Mouse (Mus musculus): ENCODE results near the gene Selenof. TPM values are rescaled to one million over a fixed set of nuclear protein-coding genes. Genes with fewer than 3 reads are reported as not detected.
"Not testable (repeated sequence)": the region's sequence is repeated elsewhere in the genome, so short reads cannot be mapped to it uniquely, and the experiment has no call there.

The Selenof gene
- polyA plus RNA-seq, 1 experiment from 2014 or later: 618 TPM

DNA sequence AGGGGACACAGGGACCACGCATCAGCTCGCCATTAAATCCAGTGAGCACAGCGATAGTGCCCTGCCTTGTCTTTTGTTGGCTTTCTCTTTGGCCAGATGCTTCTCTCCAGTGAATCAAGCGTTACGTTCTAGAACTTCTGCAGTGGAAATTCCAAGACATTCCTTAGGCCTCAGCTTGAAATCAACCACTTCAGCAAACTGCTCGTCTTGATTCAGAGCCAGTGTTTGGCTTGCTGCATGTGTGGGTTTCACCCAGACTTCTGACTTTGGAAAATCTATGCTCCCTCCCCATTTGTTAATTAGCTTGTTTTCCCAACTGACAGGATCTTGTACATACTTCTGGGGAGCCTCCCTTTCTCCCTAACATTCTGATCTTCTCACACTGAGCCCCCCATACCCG is 16.6 kb downstream of the Selenof start:
- Histone ChIP-seq H3K27ac (peak overlapping the region; percentile 41), H3K36me3 (peaks cover 78% of the 10 kb centered on the region)
- WGBS: 76% methylated on average over 7 of the region's 7 CpGs

DNA sequence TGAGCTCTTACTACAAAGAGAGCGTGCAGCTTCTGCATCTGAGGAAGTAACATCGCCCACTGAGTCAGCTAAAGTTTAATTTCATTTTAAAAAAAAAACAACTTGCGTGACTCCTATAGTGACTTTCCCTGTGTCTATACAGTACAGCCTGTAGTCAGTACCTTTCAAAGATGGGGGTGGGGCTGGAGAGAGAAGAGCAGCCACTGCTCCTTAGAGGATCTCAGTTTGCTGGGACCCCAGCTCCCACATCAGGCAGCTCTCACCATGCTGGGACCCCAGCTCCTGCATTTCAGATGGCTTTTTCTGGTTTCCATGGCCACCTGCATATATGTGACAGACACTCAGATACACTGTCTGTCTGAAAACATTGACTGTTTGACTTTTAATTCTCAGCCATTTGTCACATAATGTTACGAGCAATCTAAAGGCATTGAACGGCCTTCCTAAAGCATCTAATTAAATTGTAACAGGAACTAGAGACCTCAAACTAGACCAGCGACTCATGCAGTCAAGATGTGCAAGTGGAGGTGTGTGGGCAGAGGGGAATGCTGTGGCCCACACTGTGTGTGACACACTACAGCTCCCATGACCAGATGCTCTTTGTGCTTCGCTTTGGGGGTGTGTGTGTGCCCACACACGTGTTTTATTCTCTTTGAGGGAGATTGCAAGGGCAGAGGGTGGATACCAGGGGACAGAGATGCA is 19.2 kb downstream of the Selenof start:
- ATAC-seq (replicated peaks; ENCODE audit: low FRiP score): no peak
- no peak overlapping the region for H3K4me2 ChIP-seq
- no peak overlapping the region for H3K9ac ChIP-seq
- WGBS: 87% methylated on average over 8 of the region's 8 CpGs
- H3K27ac ChIP-seq: no peak overlapping the region
- H3K9me3 ChIP-seq (replicated peaks): no peaks in the 10 kb centered on the region
- H3K27me3 ChIP-seq: no peaks in the 10 kb centered on the region
- 0 out of 2 replicates have a peak, but pooled peaks cover 7% of the 10 kb centered on the region for H3K4me1 ChIP-seq
- no peak overlapping the region for H3K4me3 ChIP-seq (replicated peaks)
- H3K36me3 ChIP-seq: peaks cover 66% of the 10 kb centered on the region

More for the DNA sequence above, 16.6 kb downstream of the Selenof start:
- no peak overlapping the region for H3K9ac ChIP-seq
- H3K4me1 ChIP-seq: peaks cover 9% of the 10 kb centered on the region; the same call in 1 of the 2 replicates
- no peak overlapping the region for H3K4me2 ChIP-seq
- no peaks in the 10 kb centered on the region for H3K27me3 ChIP-seq
- H3K9me3 ChIP-seq (replicated peaks): no peaks in the 10 kb centered on the region
- ATAC-seq (replicated peaks; ENCODE audit: low FRiP score): no peak
- no peak overlapping the region for H3K4me3 ChIP-seq (replicated peaks)

DNA sequence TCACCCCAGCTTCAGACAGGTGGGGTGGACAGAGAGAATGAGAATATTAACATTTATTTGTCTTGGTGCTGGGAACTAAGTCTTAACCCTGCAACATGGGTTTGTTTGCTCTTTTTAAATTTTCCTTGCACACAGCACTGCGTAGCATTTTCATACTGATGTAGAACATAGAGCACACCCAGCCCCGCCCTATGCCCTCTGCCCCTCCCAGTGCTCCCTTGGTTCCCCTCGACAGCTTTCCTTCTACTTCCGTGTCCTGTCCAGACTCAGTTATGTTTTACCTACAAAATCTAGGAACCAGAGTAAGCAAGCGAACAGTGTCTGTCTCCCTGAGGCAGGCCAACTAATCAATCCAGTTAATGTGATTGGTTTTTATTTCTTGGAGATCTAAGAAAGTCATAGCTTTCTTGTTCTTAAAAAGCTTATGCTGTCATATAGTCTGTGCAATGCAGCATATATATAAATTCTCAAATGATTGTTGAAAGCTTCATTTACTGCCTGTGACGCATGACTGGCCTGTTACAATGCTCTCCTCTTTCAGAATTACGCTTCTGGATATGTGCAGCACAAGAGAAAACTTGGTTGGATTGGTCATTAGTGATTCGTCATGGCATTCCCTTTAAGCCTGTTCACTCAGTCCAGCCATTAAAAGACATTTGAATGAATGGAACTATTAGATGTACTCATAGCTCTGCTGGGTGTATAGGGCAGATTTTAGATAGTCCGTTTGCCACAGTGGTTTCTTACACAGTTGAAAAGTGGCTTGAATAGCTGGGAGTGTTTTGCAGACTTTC is 23.1 kb downstream of the Selenof start:
- Histone ChIP-seq H3K4me3 (replicated peaks) (no peak overlapping the region), H3K4me1 (no peaks in the 10 kb centered on the region), H3K27me3 (no peaks in the 10 kb centered on the region), H3K36me3 (peaks cover 72% of the 10 kb centered on the region), H3K9me3 (replicated peaks) (no peaks in the 10 kb centered on the region), H3K4me2 (no peak overlapping the region), H3K9ac (no peak overlapping the region), H3K27ac (no peak overlapping the region)
- 78% methylated on average over 9 of the region's 9 CpGs for WGBS
- no peak for ATAC-seq (replicated peaks; ENCODE audit: low FRiP score)

DNA sequence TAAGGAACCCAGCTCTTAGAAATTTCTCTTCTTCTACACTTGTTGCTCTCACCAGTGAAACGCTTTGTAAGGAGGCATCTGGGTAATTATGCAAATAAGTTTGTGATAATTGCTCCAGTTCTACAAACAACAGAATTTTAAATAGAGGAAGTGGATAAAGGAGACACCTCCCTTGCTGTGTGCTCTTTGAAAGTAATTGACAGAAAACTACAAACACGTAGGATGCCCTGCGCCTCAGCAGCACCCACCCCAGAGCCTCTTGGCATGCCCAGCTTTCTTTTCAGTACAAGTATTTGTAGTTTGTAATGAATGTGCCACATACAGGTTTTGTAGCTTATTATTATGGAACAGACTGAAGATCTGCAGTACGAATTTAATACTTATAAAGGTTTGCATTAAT is 27.0 kb downstream of the Selenof start:
- Histone ChIP-seq H3K9me3 (replicated peaks) (no peaks in the 10 kb centered on the region), H3K36me3 (peaks cover 67% of the 10 kb centered on the region), H3K4me2 (no peak overlapping the region), H3K9ac (no peak overlapping the region), H3K4me3 (replicated peaks) (no peak overlapping the region), H3K27ac (no peak overlapping the region), H3K27me3 (no peaks in the 10 kb centered on the region), H3K4me1 (no peaks in the 10 kb centered on the region)
- no peak for ATAC-seq (replicated peaks; ENCODE audit: low FRiP score)
- WGBS: 87% methylated on average over 4 of the region's 4 CpGs

DNA sequence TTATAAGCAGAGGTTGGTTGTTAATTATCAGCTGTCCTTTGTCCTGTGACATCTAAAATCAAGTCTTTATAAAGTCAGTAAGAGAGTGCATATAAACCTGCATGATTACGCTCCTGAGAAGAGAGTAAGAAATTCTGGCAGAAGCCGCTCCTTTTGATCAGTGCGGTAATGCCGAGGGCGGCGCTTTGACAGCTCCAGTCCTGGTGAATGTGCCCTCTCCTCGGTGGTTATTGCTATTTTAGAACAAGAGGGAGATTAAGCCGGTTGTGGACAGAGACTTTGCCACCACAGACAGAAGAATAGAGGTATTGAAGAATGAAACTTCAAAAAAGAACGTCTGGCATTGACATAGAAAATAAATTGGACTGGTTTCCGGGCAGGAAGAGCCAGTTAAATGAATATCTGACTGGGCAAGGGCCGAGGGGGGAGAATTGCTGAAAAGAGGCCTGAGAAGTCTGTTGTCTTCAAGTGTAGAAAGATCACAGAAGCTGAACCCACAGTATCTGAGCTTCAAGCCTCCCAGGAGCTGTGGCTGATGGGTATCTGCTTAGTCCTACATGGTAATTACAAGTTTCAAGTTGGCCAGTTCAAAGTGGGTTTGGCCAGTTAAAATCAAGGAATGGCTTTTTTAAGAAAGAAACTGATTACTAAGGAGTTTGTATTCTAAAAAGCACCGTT is 27.8 kb downstream of the Selenof start:
- H3K4me1 ChIP-seq: 0 out of 2 replicates have a peak, but pooled peaks cover 4% of the 10 kb centered on the region
- peaks cover 66% of the 10 kb centered on the region for H3K36me3 ChIP-seq
- no peak for ATAC-seq (replicated peaks; ENCODE audit: low FRiP score)
- no peaks in the 10 kb centered on the region for H3K27me3 ChIP-seq
- 88% methylated on average over 12 of the region's 12 CpGs for WGBS
- H3K4me2 ChIP-seq: no peak overlapping the region
- H3K27ac ChIP-seq: no peak overlapping the region
- no peaks in the 10 kb centered on the region for H3K9me3 ChIP-seq (replicated peaks)
- no peak overlapping the region for H3K4me3 ChIP-seq (replicated peaks)
- H3K9ac ChIP-seq: no peak overlapping the region

DNA sequence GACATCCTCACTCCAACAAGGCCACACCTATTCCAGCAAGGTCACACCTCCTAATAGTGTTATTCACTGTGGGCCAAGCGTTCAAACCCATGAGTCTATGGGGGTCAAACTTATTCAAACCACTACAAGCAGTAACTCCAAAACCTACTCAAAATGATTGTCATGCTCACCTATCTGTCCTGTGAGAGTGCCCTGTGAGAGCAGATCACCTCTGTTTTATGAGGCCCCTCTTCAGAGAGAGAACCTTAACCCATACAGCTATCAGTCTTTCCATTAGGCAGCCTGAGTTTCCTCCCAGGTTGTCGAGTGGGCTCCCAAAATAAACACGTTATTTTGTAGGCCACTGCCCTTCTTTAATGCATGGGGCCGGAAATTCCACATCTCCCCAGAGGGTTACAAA is 32.3 kb downstream of the Selenof start:
- 44% methylated on average over 4 of the region's 4 CpGs for WGBS
- H3K27me3 ChIP-seq: no peaks in the 10 kb centered on the region
- no peak overlapping the region for H3K27ac ChIP-seq
- 0 out of 2 replicates have a peak, but pooled peaks have one; percentile 18 for ATAC-seq (replicated peaks; ENCODE audit: low FRiP score)
- H3K9me3 ChIP-seq (replicated peaks): no peaks in the 10 kb centered on the region
- H3K4me2 ChIP-seq: no peak overlapping the region
- H3K4me1 ChIP-seq: 0 out of 2 replicates have a peak, but pooled peaks cover 4% of the 10 kb centered on the region
- no peak overlapping the region for H3K4me3 ChIP-seq (replicated peaks)
- no peak overlapping the region for H3K9ac ChIP-seq
- H3K36me3 ChIP-seq: peaks cover 35% of the 10 kb centered on the region

DNA sequence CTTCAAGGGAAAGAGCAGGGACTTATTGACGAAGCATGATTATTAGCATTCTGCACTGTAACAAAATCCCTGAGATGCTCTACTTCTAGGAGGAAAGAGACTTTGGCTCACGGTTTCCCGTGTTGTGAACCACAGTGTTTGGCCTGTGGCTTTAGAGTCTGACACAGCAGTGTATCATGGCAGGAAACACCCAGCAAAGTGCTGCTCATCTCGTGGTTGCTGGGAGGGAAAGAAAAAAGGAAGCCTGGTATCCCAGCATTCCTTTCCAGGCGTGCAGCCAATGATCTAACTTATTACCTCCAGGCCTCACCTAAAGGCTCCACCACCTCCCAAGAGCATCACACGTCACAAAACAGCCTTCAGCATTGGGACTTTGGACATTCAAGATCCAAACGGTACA is 32.7 kb downstream of the Selenof start:
- ATAC-seq (replicated peaks; ENCODE audit: low FRiP score): no peak
- H3K27me3 ChIP-seq: no peaks in the 10 kb centered on the region
- WGBS: 58% methylated on average over 7 of the region's 7 CpGs
- no peak overlapping the region for H3K9ac ChIP-seq
- H3K4me1 ChIP-seq: 0 out of 2 replicates have a peak, but pooled peaks cover 4% of the 10 kb centered on the region
- H3K4me3 ChIP-seq (replicated peaks): no peak overlapping the region
- peaks cover 32% of the 10 kb centered on the region for H3K36me3 ChIP-seq
- H3K27ac ChIP-seq: no peak overlapping the region
- no peak overlapping the region for H3K4me2 ChIP-seq
- H3K9me3 ChIP-seq (replicated peaks): no peaks in the 10 kb centered on the region

DNA sequence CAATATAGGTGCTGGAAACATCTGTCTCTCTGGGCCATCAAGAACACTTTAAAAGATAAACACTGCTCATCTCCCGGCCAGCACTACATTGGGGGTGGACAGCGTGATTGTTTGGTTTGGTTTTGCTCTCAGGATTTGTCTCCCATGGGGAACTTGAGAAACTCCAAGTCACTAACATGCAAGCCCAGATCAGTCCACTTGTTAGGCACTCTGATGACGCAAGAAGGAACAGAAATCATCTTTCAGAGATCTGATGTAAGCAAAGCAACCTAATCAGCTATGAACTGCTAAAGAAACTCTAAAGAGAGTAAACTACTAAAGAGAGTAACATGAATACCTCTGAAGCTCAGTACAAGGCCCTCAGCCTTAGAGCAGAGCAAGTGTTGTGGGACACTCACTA is 33.5 kb downstream of the Selenof start:
- WGBS: 78% methylated on average over 3 of the region's 3 CpGs
- H3K4me3 ChIP-seq (replicated peaks): no peak overlapping the region
- ATAC-seq (replicated peaks; ENCODE audit: low FRiP score): no peak
- H3K9me3 ChIP-seq (replicated peaks): no peaks in the 10 kb centered on the region
- peaks cover 25% of the 10 kb centered on the region for H3K36me3 ChIP-seq
- H3K9ac ChIP-seq: no peak overlapping the region
- no peaks in the 10 kb centered on the region for H3K27me3 ChIP-seq
- H3K4me1 ChIP-seq: 0 out of 2 replicates have a peak, but pooled peaks cover 4% of the 10 kb centered on the region
- no peak overlapping the region for H3K4me2 ChIP-seq
- H3K27ac ChIP-seq: no peak overlapping the region

DNA sequence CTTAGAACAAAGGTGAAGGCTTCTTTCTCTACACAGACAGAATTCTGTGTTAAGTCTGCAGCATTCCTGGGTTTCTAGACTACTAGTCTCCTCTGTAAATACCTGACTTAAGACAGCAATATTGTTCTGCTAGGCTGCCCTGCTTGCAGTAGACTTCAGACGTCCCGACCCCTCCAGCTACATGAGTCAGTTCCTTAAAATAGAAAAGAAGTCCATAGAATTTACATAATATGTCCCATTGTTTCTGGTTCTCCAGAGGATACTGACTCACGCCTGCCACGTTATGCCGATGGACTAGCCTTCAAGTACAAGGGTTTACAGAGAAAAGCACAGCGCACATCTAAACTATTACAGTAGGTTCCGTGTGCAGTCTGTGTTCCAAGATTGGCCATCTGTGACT is 34.1 kb downstream of the Selenof start:
- Histone ChIP-seq H3K27ac (0 out of 2 replicates have a peak overlapping the region, but pooled peaks have one; percentile 49), H3K4me1 (0 out of 2 replicates have a peak, but pooled peaks cover 4% of the 10 kb centered on the region), H3K4me2 (no peak overlapping the region), H3K36me3 (peaks cover 22% of the 10 kb centered on the region), H3K27me3 (no peaks in the 10 kb centered on the region), H3K9ac (no peak overlapping the region), H3K9me3 (replicated peaks) (no peaks in the 10 kb centered on the region), H3K4me3 (replicated peaks) (no peak overlapping the region)
- no peak for ATAC-seq (replicated peaks; ENCODE audit: low FRiP score)
- 71% methylated on average over 7 of the region's 7 CpGs for WGBS

DNA sequence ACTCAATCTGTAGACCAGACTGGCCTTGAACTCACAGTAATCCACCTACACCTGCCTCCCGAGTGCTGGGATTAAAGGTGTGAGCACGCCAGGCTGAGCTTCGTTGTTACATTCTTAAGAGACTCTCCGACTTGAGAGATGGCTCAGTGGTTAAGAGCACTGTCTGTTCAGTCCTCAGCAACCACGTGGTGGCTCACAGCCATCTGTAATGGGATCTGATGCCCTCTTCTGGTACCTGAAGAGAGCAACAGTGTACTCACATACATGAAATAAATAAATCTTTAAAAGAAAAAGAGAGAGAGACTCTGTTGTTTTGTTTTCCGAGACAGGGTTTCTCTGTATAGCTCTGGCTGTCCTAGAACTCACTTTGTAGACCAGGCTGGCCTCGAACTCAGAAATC is 35.7 kb downstream of the Selenof start:
- ATAC-seq (replicated peaks; ENCODE audit: low FRiP score); H3K9ac ChIP-seq; H3K36me3 ChIP-seq; H3K4me3 ChIP-seq (replicated peaks); H3K4me1 ChIP-seq; H3K9me3 ChIP-seq (replicated peaks); H3K27ac ChIP-seq; H3K4me2 ChIP-seq; H3K27me3 ChIP-seq: not testable (repeated sequence)
- WGBS: 74% methylated on average over 7 of the region's 7 CpGs

DNA sequence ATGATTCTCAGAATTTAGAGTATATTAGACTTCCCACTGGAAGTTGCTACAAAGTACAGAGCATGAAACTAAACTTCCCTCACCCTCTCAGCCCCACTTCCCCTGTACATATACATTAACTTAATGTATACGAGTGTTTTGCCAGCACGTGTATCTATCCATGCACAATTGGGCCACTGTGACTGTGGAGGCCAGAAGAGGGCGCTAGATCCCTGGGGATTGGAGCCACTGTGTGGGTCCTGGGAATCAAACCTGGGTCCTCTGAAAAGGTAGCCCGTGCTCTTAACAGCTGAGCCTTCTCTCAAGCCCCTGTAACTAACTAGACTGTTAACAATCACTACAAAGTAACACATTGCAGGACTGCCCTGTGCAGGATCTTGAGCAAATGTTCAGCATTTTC is 36.3 kb downstream of the Selenof start:
- H3K4me2 ChIP-seq: no peak overlapping the region
- H3K4me3 ChIP-seq (replicated peaks): no peak overlapping the region
- H3K27ac ChIP-seq: no peak overlapping the region
- 0 out of 2 replicates have a peak, but pooled peaks cover 1% of the 10 kb centered on the region for H3K36me3 ChIP-seq
- no peaks in the 10 kb centered on the region for H3K9me3 ChIP-seq (replicated peaks)
- no peak for ATAC-seq (replicated peaks; ENCODE audit: low FRiP score)
- no peak overlapping the region for H3K9ac ChIP-seq
- no peaks in the 10 kb centered on the region for H3K27me3 ChIP-seq
- H3K4me1 ChIP-seq: peaks cover 13% of the 10 kb centered on the region; the same call in 1 of the 2 replicates
- 80% methylated on average over 4 of the region's 4 CpGs for WGBS

DNA sequence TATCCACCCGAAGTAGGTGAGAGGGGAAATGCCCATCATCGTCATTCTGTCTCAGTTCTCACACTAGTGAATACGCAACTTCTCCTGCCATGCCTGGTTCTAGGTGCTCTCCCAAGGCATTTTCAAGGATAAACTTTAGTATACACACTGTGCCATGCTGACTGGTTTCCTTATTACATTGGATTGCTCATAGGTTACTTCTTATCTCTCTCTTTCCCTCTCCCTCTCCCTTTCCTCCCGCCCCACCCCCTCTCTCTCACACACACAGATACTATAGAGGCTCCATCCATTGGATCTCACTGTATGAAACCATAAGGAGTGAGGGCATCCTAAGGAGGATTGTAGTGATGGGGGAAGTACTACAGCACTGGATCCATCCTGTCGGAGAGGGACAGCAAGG is 38.0 kb downstream of the Selenof start:
- Histone ChIP-seq H3K9ac (no peak overlapping the region), H3K4me2 (no peak overlapping the region), H3K27ac (no peak overlapping the region), H3K4me1 (peaks cover 20% of the 10 kb centered on the region), H3K36me3 (no peaks in the 10 kb centered on the region), H3K4me3 (replicated peaks) (no peak overlapping the region), H3K27me3 (no peaks in the 10 kb centered on the region), H3K9me3 (replicated peaks) (no peaks in the 10 kb centered on the region)
- ATAC-seq (replicated peaks; ENCODE audit: low FRiP score): no peak
- WGBS: 94% methylated on average over 5 of the region's 5 CpGs
